Mouse (Mus musculus): ENCODE results near the gene Dab1. TPM values are rescaled to one million over a fixed set of nuclear protein-coding genes. Genes with fewer than 3 reads are reported as not detected.

The Dab1 gene
- total RNA-seq, 2 experiments from 2014 or later = 155 to 170 TPM

DNA sequence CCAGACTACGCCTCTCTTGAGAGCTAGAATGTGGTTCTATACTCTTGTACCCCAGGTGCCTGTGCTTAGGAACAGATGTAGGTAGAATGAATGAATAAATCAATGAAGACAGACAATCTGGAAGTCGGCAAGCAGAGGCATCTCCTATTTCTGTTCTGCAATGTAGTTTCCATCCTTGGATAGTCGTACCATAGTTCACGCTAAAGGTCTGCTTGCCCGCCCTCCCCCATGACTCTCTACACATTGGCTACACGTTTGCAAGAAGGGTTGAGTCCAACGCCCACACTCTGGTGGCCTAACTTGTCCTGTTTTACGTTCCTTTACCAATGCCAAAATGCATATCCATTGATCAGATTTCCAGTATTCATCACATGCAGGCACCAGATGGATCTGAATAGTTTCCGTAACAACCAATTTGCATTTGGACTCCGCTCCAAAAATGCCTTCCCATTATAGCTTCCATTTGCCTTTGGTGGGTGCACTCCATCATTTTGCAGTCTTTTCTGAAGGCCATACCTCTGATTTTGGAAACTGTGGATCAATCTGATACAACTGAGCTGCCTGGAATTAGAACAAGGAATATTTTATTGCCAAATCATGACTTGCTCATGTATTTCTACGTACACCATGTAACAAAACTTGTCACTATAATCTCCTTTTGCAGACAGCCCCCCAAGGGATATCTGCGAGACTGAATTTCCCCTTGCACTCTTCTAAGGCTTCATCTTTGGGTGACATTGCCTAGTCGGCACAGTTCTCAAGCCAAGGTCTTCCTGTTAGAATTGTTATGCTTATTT lies 494.2 kb downstream of the Dab1 start:
- DNase-seq (ENCODE audit: low spot score in 2 of 2) = peak; percentile 57 to 86
- peak overlapping the region; percentile 68 for H3K27ac ChIP-seq

DNA sequence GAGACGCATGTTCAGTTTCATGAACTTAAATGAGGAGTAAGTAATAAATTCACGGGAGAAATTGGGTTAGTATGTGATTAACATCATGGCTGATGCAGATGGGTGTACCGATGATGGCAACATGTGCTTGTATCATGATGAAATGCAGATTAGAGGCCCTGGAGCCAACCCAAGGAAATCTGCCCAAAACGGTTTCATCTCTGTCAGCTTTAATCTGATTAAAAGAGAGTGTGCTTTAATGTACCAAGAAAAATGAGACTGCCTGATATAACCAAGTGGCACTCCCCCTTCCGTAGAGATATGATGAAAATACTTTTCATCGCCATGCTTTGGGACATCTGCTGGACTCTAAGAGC lies 494.8 kb downstream of the Dab1 start:
- H3K4me3 ChIP-seq = no peak overlapping the region
- peak; percentile 18 to 35 for DNase-seq (ENCODE audit: low spot score in 2 of 2)
- peak overlapping the region; percentile 68 for H3K27ac ChIP-seq
- no peak for TF ChIP-seq CTCF (conservative IDR thresholded peaks at IDR 0.05)

More for the DNA sequence above, 494.2 kb downstream of the Dab1 start:
- TF ChIP-seq CTCF (conservative IDR thresholded peaks at IDR 0.05) = no peak
- H3K4me3 ChIP-seq = no peak overlapping the region

DNA sequence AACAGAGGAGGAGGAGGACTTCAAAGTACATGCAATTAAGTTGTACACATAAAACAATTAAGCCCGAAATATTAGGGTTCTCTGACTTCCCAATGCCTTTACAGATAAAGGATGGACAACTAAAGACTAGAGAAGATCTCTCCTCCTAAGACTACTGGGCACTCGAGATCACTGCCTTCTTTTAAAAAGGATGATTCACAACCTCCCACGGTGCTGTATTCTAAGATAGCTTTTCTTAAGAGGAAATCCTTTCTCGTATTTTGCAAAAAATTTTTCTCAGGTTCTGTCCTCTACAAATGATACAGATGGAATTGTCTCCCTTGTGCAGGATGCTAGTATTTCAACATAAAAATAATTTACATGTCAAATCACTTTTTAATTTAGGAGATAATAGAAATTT lies 500.9 kb downstream of the Dab1 start:
- DNase-seq (ENCODE audit: low spot score in 2 of 2) = no peak
- Histone ChIP-seq H3K27ac (no peak overlapping the region), H3K4me3 (no peak overlapping the region)
- TF ChIP-seq CTCF (conservative IDR thresholded peaks at IDR 0.05) = no peak

DNA sequence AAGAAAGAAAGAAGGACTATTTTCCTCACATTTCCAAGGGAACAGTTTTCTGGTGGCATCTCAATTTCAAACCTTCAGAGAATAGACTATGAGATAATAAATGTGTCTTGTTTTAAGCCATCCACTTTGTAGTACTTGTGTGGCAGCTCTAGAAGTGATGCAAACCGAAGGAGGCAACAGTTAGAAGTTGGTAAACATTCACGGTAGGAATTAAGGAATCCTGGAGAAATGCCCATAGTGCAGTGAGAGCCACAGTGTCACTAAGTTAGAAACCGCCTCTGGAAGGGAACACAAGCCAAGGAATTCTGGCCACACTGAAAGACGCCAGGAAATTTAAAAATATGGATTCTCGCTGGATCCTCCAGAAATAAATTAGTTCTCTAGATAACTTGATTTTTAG lies 502.8 kb downstream of the Dab1 start:
- Histone ChIP-seq H3K4me3 (no peak overlapping the region), H3K27ac (no peak overlapping the region)
- TF ChIP-seq CTCF (conservative IDR thresholded peaks at IDR 0.05) = no peak
- DNase-seq (ENCODE audit: low spot score in 2 of 2) = no peak

DNA sequence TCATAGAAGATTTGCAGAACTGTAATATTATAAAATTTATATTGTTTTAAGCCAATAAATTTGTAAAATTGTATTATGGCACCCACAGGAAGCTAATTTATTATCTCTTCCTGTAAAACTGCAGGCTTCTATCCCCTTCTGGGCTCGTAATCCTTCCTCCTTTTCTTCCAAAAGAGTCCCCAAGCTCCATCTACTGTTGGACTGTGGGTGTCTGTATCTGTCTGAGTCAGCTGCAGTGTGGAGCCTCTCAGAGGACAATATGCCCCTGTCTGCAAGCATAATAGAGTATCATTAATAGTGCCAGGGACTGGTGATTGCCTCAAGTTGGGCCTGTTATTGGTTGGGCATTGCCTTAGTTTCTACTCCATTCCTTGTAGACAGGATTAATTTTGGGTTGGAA lies 503.2 kb downstream of the Dab1 start:
- Histone ChIP-seq H3K27ac (no peak overlapping the region; the same call in 1 of the 2 replicates), H3K4me3 (no peak overlapping the region)
- TF ChIP-seq CTCF (conservative IDR thresholded peaks at IDR 0.05) = peak; percentile 62
- DNase-seq (ENCODE audit: low spot score in 2 of 2) = no peak

DNA sequence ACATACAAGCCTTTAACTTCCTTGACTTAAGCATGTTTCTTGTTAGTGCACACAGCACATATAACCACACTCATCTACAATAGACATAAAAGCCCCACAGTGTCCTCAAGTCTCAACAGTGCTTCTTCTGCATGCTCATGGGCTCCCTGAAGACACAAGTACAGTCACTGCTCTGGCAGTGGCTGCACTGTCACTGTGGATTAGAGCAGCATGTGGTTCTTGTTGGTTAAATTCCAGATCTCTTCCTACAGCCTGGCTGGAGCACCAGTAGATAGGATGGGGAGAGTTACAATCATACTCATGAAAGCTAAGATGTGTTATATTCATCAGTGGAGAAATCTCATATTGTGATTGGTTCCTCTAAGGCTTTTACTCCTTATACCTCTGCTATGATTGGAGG lies 534.5 kb downstream of the Dab1 start:
- no peak for DNase-seq (ENCODE audit: low spot score in 2 of 2)
- TF ChIP-seq CTCF (conservative IDR thresholded peaks at IDR 0.05) = no peak
- Histone ChIP-seq H3K27ac (no peak overlapping the region), H3K4me3 (no peak overlapping the region)

DNA sequence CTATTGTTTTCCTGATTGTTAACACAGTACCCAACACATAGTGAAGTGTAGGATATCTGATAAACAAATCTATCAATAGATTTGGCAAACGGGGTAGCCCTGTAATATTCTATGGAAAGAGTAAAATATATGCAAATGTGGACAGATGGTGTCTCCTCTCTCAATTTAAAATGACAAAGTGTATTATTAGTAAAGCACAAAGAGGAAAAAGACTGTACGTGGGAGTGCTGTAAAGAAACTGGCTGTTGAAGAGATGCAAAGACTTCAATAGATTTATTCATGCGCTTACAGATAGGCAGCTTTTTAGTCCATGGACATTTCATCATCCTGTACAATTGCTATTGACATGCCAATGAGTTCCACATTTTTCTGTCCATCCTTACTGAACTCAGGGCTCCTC lies 558.9 kb downstream of the Dab1 start:
- peak in 1 of 2 experiments; percentile 5 for DNase-seq (ENCODE audit: low spot score in 2 of 2)
- Histone ChIP-seq H3K4me3 (no peak overlapping the region), H3K27ac (no peak overlapping the region)
- no peak for TF ChIP-seq CTCF (conservative IDR thresholded peaks at IDR 0.05)

DNA sequence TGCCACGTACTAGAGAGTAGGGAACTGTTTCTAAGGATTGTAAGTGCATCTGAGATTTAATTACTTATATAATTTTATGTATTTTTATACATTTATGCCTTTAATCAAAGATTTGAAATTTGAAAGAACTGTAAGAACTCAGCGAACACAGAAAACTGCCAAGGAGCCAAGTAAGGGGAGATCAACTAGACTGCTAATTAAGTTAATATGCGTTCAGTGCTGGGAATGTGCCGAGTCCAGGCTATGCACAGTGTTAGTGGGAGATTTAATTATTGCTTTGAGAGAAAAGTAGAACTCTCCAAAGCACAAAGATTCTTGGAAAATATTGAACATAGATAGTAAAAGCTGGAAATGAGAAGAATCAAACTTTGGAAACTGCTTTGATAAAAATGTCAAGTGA lies 567.2 kb downstream of the Dab1 start:
- DNase-seq (ENCODE audit: low spot score in 2 of 2) = no peak
- Histone ChIP-seq H3K27ac (no peak overlapping the region), H3K4me3 (no peak overlapping the region)
- TF ChIP-seq CTCF (conservative IDR thresholded peaks at IDR 0.05) = no peak

DNA sequence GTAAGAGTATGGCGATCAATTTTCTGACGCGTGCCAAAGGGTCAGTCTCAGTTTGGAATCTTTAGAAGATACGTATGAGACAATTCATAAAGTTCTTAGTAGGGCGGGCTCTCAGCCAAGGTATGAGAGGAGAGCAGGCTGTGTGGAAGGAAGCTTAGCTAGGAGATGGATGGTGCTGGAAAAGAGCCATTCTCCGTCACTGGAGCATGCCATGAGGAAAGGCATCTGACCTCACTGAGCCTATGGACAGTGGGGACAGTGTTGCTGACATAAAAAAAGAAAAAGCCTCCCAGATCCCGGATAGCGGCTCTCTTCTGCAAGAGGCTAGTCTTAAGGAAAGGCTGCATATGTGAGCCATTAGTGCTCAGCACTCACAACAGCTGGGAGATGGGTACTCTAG lies 579.5 kb downstream of the Dab1 start:
- H3K27ac ChIP-seq = no peak overlapping the region
- no peak for TF ChIP-seq CTCF (conservative IDR thresholded peaks at IDR 0.05)
- DNase-seq (ENCODE audit: low spot score in 2 of 2) = no peak
- no peak overlapping the region for H3K4me3 ChIP-seq

DNA sequence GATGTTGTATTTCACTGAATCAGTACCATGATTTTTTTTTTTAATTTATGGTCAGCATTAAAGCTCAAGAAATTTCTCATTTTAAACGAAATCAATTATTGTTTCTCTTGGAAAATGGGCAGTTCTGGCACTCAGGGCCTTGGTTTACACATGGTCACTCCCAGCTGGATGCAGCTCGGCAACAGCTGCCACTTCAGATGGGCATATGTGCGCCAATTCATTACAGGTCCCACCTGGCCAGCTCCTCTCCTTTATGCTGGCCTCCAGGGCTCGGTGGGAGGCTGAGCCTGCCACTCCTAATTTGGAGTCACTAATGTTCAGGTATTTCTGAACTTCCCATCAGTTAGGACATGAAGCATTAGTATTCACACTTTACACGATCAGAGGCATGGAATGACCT lies 582.5 kb downstream of the Dab1 start:
- Histone ChIP-seq H3K27ac (no peak overlapping the region), H3K4me3 (no peak overlapping the region)
- TF ChIP-seq CTCF (conservative IDR thresholded peaks at IDR 0.05) = no peak
- DNase-seq (ENCODE audit: low spot score in 2 of 2) = no peak

DNA sequence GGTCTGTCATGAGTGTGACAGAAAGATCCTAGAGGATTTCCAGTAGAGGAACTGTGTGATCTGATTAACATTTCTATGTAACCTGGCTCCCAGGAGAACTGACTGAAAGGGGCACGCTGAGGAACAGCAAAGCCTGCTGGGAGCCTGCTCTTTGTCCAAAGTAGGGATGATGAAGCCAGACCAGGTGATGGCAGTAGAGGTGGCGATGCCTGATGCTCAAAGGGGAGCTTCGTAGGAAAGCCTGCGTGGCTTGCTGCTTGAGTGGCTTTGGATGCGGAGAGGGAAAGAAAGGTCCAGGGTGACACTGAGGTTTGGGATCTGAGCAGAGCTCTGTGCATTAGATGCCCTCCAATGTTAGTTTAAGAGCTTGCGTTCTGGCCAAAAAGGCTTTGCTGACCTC lies 584.9 kb downstream of the Dab1 start:
- no peak for DNase-seq (ENCODE audit: low spot score in 2 of 2)
- no peak for TF ChIP-seq CTCF (conservative IDR thresholded peaks at IDR 0.05)
- H3K27ac ChIP-seq = no peak overlapping the region; the same call in 1 of the 2 replicates
- H3K4me3 ChIP-seq = no peak overlapping the region

DNA sequence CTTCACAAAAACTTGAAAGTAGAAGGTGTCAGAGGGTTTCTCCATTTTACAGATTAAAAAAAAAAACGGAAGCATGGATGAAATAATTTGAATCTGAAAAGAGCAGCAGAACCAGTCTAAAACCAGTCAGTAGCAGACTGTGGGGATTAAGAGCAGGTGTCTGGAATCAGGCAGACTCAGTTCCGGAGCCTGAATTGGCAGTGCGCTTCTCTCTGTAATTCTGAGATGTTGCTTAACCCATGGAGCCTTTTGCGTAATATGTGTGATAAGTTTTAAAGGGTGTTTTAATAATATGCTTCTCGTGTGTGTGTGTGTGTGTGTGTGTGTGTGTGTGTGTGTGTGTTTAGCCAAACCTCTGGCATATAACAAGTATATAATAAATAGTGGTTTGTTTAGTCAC lies 587.5 kb downstream of the Dab1 start:
- peak in 1 of 2 experiments; percentile 16 for DNase-seq (ENCODE audit: low spot score in 2 of 2)
- no peak for TF ChIP-seq CTCF (conservative IDR thresholded peaks at IDR 0.05)
- H3K4me3 ChIP-seq = no peak overlapping the region
- 0 out of 2 replicates have a peak overlapping the region, but pooled peaks have one; percentile 8 for H3K27ac ChIP-seq

DNA sequence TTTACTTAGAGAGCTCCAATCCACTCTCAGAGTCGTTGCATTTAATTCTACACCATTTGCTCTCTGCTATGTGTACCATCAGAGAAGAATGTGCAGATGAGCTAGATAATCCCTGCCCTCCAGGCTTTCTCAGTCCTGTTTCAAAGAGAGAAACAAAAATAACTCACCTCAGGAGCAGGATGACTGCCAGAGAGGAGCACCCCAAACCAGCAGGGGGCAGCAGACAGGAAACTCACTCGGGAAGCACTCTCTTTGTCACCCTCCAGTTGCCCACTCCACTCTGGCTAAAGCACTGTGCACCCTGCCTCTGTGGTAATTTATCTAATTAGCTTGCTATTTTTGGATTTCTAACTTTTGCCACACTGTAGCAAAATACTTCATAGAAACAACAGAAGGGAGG lies 589.9 kb downstream of the Dab1 start:
- Histone ChIP-seq H3K4me3 (no peak overlapping the region), H3K27ac (no peak overlapping the region)
- peak in 1 of 2 experiments; percentile 36 for DNase-seq (ENCODE audit: low spot score in 2 of 2)
- TF ChIP-seq CTCF (conservative IDR thresholded peaks at IDR 0.05) = peak; percentile 74

DNA sequence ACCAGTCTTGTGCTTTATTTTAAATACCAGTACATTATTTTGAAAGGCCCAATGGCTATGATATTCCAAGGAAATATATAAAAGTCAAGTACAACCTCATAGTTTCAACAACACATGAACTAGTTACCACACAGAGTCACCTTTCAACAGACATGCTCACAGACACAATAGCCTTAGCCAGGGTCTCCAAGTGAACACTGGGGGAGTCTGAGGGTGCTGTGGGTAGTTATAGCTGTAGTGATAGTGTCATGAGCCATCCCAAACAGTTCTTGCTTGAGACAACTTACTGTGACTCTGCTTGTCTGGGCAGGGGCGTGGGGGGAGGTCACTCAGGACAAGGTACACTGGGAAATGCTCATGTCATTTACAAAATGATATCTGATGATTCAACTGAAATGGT lies 591.6 kb downstream of the Dab1 start:
- TF ChIP-seq CTCF (conservative IDR thresholded peaks at IDR 0.05) = no peak
- H3K27ac ChIP-seq = no peak overlapping the region
- no peak for DNase-seq (ENCODE audit: low spot score in 2 of 2)
- H3K4me3 ChIP-seq = no peak overlapping the region

Data from layer of hippocampus, adult 2 months (tissue).